Comparison of ENCODE assay signal across 9 mouse cellular contexts in genomic region chr6:17027572-17027971, GRCm38 (mm10). TPM values are rescaled to one million over a fixed set of nuclear protein-coding genes. Genes with fewer than 3 reads are reported as not detected.
A peak's percentile ranks its signal among the peaks of the same experiment; 100 is the strongest.
DNase-seq lines count a peak whose midpoint lies in the region; ATAC-seq and TF ChIP-seq lines count a peak whose summit lies in the region.
"Had no signal": no experiment of that assay in that cellular context is flagged by ENCODE, and none has a peak within 500 bp of the region (broad histone marks: within the 10 kb centered on the region; RNA-seq: fewer than 3 reads in every experiment).

No protein-coding gene starts in this region.

- H3K9ac ChIP-seq in midbrain, embryonic 15.5 days = no peak overlapping the region
- H3K9ac ChIP-seq: limb, embryonic 12.5 days had no signal

- no peak for DNase-seq in gastrocnemius, adult 2 months
- DNase-seq in gastrocnemius, postnatal 14 days = no peak
- DNase-seq in right cerebral cortex, adult 18-20 months = peak; percentile 5
- no peak for DNase-seq in right cerebral cortex, postnatal 10 days (ENCODE audit: low spot score in 2 of 2)
- peak; percentile 39 for DNase-seq in embryo, embryonic 11.5 days (ENCODE audit: low read depth, low spot score)
- no peak for DNase-seq in adrenal gland, postnatal 4 days (ENCODE audit: low spot score in 2 of 2)
- no peak for DNase-seq in kidney, adult 11 months

- H3K36me3 ChIP-seq in midbrain, embryonic 15.5 days (replicated peaks) = no peaks in the 10 kb centered on the region
- H3K36me3 ChIP-seq: limb, embryonic 12.5 days had no signal

- H3K4me2 ChIP-seq in midbrain, embryonic 15.5 days = no peak overlapping the region
- H3K4me2 ChIP-seq: limb, embryonic 12.5 days had no signal

- H3K27ac ChIP-seq in gastrocnemius, adult 2 months = no peak overlapping the region
- no peak overlapping the region for H3K27ac ChIP-seq in midbrain, embryonic 15.5 days
- H3K27ac ChIP-seq: limb, embryonic 12.5 days had no signal

- no peaks in the 10 kb centered on the region for H3K9me3 ChIP-seq in midbrain, embryonic 15.5 days
- H3K9me3 ChIP-seq: limb, embryonic 12.5 days had no signal

- TF ChIP-seq CTCF in gastrocnemius, adult 2 months (IDR thresholded peaks at IDR 0.05) = peak; percentile 73

- no peak overlapping the region for H3K4me3 ChIP-seq in gastrocnemius, adult 2 months
- no peak overlapping the region for H3K4me3 ChIP-seq in midbrain, embryonic 15.5 days
- H3K4me3 ChIP-seq: limb, embryonic 12.5 days had no signal

- ATAC-seq in midbrain, embryonic 15.5 days (replicated peaks) = peak; percentile 58

- WGBS in midbrain, embryonic 15.5 days = 16% methylated on average over 8 of the region's 8 CpGs

- intact Hi-C loops in gastrocnemius, adult 2 months (cut with DNase I) = loop anchor here (1.0 to 5.0 kb wide), 3 partner anchors 60 to 565 kb away; no protein-coding TSS in a partner anchor
- intact Hi-C loops in gastrocnemius, postnatal 14 days (cut with DNase I; ENCODE audit: low total_unique reads) = loop anchor here (5.0 kb wide), 1 partner anchor 60 kb away; no protein-coding TSS in a partner anchor

- H3K27me3 ChIP-seq in midbrain, embryonic 15.5 days (replicated peaks) = no peaks in the 10 kb centered on the region
- H3K27me3 ChIP-seq: limb, embryonic 12.5 days had no signal

- H3K4me1 ChIP-seq in midbrain, embryonic 15.5 days = no peaks in the 10 kb centered on the region
- H3K4me1 ChIP-seq: limb, embryonic 12.5 days had no signal

RNA-seq across cellular contexts. Expression of gene Tes, which starts 37.4 kb away (rescaled TPM):
- total RNA-seq in gastrocnemius, adult 2 months (2021) = 1 to 10 TPM in 1 of 2 experiments, under 1 TPM in 1; 0.69 to 2.6 TPM
- total RNA-seq in gastrocnemius, postnatal 14 days (2021) = 1 to 10 TPM; 2.7 to 2.8 TPM
- polyA plus RNA-seq in midbrain, embryonic 15.5 days (2015; fragmentation: Nextera tagmentation; extraction: Ambion mirVana) = 29.9 and 32.0 TPM in 2 replicates
- total RNA-seq in adrenal gland, postnatal 4 days (2021) = 10 to 100 TPM; 12.2 to 22.7 TPM

Comparison
In these comparisons a context has a peak if more than half of its experiments do, and no peak if none do; other contexts are left out.
1. DNase-seq: peak in right cerebral cortex, adult 18-20 months (single experiment) and embryo, embryonic 11.5 days (single experiment); none in gastrocnemius, adult 2 months (single experiment), gastrocnemius, postnatal 14 days (single experiment), right cerebral cortex, postnatal 10 days (0 of 2), adrenal gland, postnatal 4 days (0 of 2) and kidney, adult 11 months (single experiment).